Mouse (Mus musculus) forebrain, embryonic 11.5 days (tissue): ENCODE data around the gene Clec16a. TPM values are rescaled to one million over a fixed set of nuclear protein-coding genes. Genes with fewer than 3 reads are reported as not detected.

Source experiments
- ATAC-seq: fragments of 200-750 bp; cut with Nextera tagmentation; replicated peaks from 2 replicates; pipeline ENCODE4 v1.8.0; 2017; ENCODE audit warnings: moderate TSS enrichment; ENCODE audit not compliant: low FRiP score
- DNase-seq: peaks from one replicate; pipeline ENCODE4 v3.0.0-alpha.2; 2017; ENCODE audit warnings: low spot score
- H3K27ac ChIP-seq: fragments of 300-500 bp; sonication (generic); 2 replicates; pipeline ENCODE4 v1.5.1; 2014; ENCODE audit warnings: low read depth, low read length
- H3K27me3 ChIP-seq: fragments of 300-500 bp; sonication (generic); 2 replicates; pipeline ENCODE4 v1.6.1; 2014; ENCODE audit warnings: mild to moderate bottlenecking, low read length, mixed read lengths; ENCODE audit not compliant: control insufficient read depth, insufficient read depth
- H3K36me3 ChIP-seq: fragments of 300-500 bp; sonication (generic); 2 replicates; pipeline ENCODE4 v1.6.1; 2014; ENCODE audit warnings: mild to moderate bottlenecking, low read length, moderate library complexity, mixed read lengths; ENCODE audit not compliant: control insufficient read depth, insufficient read depth
- H3K4me1 ChIP-seq: fragments of 300-500 bp; sonication (generic); replicated peaks from 2 replicates; pipeline ENCODE4 v1.6.1; 2014; ENCODE audit warnings: low read length, mixed read lengths; ENCODE audit not compliant: control insufficient read depth, insufficient read depth
- H3K4me2 ChIP-seq: fragments of 300-500 bp; sonication (generic); 2 replicates; pipeline ENCODE4 v1.6.1; 2014; ENCODE audit warnings: low read depth, mild to moderate bottlenecking, low read length, moderate library complexity, mixed read lengths; ENCODE audit not compliant: severe bottlenecking
- H3K4me3 ChIP-seq: fragments of 300-500 bp; sonication (generic); 2 replicates; pipeline ENCODE4 v1.5.1; 2014; ENCODE audit warnings: low read depth, low read length
- H3K9ac ChIP-seq: fragments of 300-500 bp; sonication (generic); 2 replicates; pipeline ENCODE4 v1.6.1; 2014; ENCODE audit warnings: low read length
- H3K9me3 ChIP-seq: fragments of 300-500 bp; sonication (generic); 2 replicates; pipeline ENCODE4 v1.6.1; 2016; ENCODE audit warnings: low read length, mixed read lengths; ENCODE audit not compliant: control insufficient read depth
- WGBS: fragments of 180-500 bp; shearing (Covaris S2); extraction: QIAGEN DNeasy Blood & Tissue Kit; methylation state at CpG from one replicate; pipeline ENCODE4 v1.1.7; 2014; 5-methylcytosine and 5-hydroxymethylcytosine counted together
- polyA plus RNA-seq: library from polyadenylated mRNA; unstranded; fragments of >200 nt; fragmentation: Nextera tagmentation; extraction: Ambion mirVana; gene quantifications from 2 replicates; pipeline ENCODE4 v1.2.1, GENCODE M21; 2014

The Clec16a gene
- polyA plus RNA-seq, 1 experiment from 2014 or later, result 44.6 TPM

GRCm38 (mm10) chr16:10738866-10739265 is 193.7 kb downstream of the Clec16a start:
- H3K27me3 ChIP-seq, result no peaks in the 10 kb centered on the region
- H3K27ac ChIP-seq, result no peak overlapping the region
- H3K4me2 ChIP-seq, result no peak overlapping the region
- DNase-seq (no peak), ATAC-seq (no peak)
- H3K9ac ChIP-seq, result no peak overlapping the region
- WGBS, result 85% methylated on average over 3 of the region's 3 CpGs
- H3K4me1 ChIP-seq, result 0 out of 2 replicates have a peak, but pooled peaks cover 4% of the 10 kb centered on the region
- H3K4me3 ChIP-seq, result no peak overlapping the region
- H3K9me3 ChIP-seq, result no peaks in the 10 kb centered on the region
- no peaks in the 10 kb centered on the region for H3K36me3 ChIP-seq

- Histone ChIP-seq H3K36me3 (no peaks in the 10 kb centered on the region), H3K9me3 (no peaks in the 10 kb centered on the region), H3K4me2 (no peak overlapping the region), H3K4me1 (0 out of 2 replicates have a peak, but pooled peaks cover 4% of the 10 kb centered on the region), H3K4me3 (no peak overlapping the region), H3K9ac (no peak overlapping the region), H3K27me3 (no peaks in the 10 kb centered on the region), H3K27ac (no peak overlapping the region)
- 72% methylated on average over 9 of the region's 9 CpGs for WGBS
- ATAC-seq (no peak), DNase-seq (no peak)
These were observed 194.8 kb downstream of the Clec16a start for GRCm38 (mm10) chr16:10739854-10740398.

GRCm38 (mm10) chr16:10741082-10741481 is 195.9 kb downstream of the Clec16a start:
- DNase-seq, result no peak
- Histone ChIP-seq H3K4me3 (no peak overlapping the region), H3K4me1 (0 out of 2 replicates have a peak, but pooled peaks cover 4% of the 10 kb centered on the region), H3K9me3 (no peaks in the 10 kb centered on the region), H3K9ac (no peak overlapping the region), H3K27me3 (no peaks in the 10 kb centered on the region), H3K36me3 (no peaks in the 10 kb centered on the region), H3K4me2 (no peak overlapping the region), H3K27ac (no peak overlapping the region)
- no peak for ATAC-seq
- WGBS, result 90% methylated on average over 2 of the region's 2 CpGs

- ATAC-seq, result no peak
- Histone ChIP-seq H3K27me3 (no peaks in the 10 kb centered on the region), H3K4me3 (no peak overlapping the region), H3K36me3 (no peaks in the 10 kb centered on the region), H3K4me2 (no peak overlapping the region), H3K27ac (no peak overlapping the region), H3K4me1 (no peaks in the 10 kb centered on the region), H3K9me3 (no peaks in the 10 kb centered on the region), H3K9ac (no peak overlapping the region)
- DNase-seq, result no peak
- WGBS, result 71% methylated on average over 7 of the region's 7 CpGs
These were observed 204.1 kb downstream of the Clec16a start for GRCm38 (mm10) chr16:10749226-10749625.

GRCm38 (mm10) chr16:10749824-10750223 is 204.7 kb downstream of the Clec16a start:
- H3K27ac ChIP-seq, result no peak overlapping the region
- H3K36me3 ChIP-seq, result no peaks in the 10 kb centered on the region
- H3K9me3 ChIP-seq, result no peaks in the 10 kb centered on the region
- DNase-seq (no peak), ATAC-seq (no peak)
- WGBS, result 77% methylated on average over 7 of the region's 7 CpGs
- H3K4me3 ChIP-seq, result no peak overlapping the region
- no peaks in the 10 kb centered on the region for H3K4me1 ChIP-seq
- no peak overlapping the region for H3K9ac ChIP-seq
- no peaks in the 10 kb centered on the region for H3K27me3 ChIP-seq
- H3K4me2 ChIP-seq, result no peak overlapping the region

- Histone ChIP-seq H3K4me1 (no peaks in the 10 kb centered on the region), H3K4me2 (no peak overlapping the region), H3K27me3 (no peaks in the 10 kb centered on the region), H3K9me3 (no peaks in the 10 kb centered on the region), H3K9ac (no peak overlapping the region), H3K4me3 (no peak overlapping the region), H3K27ac (no peak overlapping the region), H3K36me3 (no peaks in the 10 kb centered on the region)
- DNase-seq (no peak), ATAC-seq (no peak)
- WGBS, result 94% methylated on average over 3 of the region's 3 CpGs
These were observed 209.6 kb downstream of the Clec16a start for GRCm38 (mm10) chr16:10754521-10755296.

- Histone ChIP-seq H3K27me3 (no peaks in the 10 kb centered on the region), H3K36me3 (no peaks in the 10 kb centered on the region), H3K27ac (no peak overlapping the region), H3K4me1 (no peaks in the 10 kb centered on the region), H3K4me3 (no peak overlapping the region), H3K9ac (no peak overlapping the region), H3K4me2 (no peak overlapping the region), H3K9me3 (no peaks in the 10 kb centered on the region)
- DNase-seq (no peak), ATAC-seq (no peak)
- WGBS, result 72% methylated on average over 6 of the region's 6 CpGs
These were observed 211.0 kb downstream of the Clec16a start for GRCm38 (mm10) chr16:10756168-10756567.

- DNase-seq (no peak), ATAC-seq (no peak)
- no peak overlapping the region for H3K4me2 ChIP-seq
- no peaks in the 10 kb centered on the region for H3K36me3 ChIP-seq
- no peak overlapping the region for H3K27ac ChIP-seq
- H3K4me1 ChIP-seq, result no peaks in the 10 kb centered on the region
- H3K4me3 ChIP-seq, result no peak overlapping the region
- 74% methylated on average over 8 of the region's 8 CpGs for WGBS
- H3K9me3 ChIP-seq, result no peaks in the 10 kb centered on the region
- H3K9ac ChIP-seq, result no peak overlapping the region
- no peaks in the 10 kb centered on the region for H3K27me3 ChIP-seq
These were observed 216.0 kb downstream of the Clec16a start for GRCm38 (mm10) chr16:10761182-10761581.
